Mouse (Mus musculus): ENCODE data around the gene Jund.

DNA sequence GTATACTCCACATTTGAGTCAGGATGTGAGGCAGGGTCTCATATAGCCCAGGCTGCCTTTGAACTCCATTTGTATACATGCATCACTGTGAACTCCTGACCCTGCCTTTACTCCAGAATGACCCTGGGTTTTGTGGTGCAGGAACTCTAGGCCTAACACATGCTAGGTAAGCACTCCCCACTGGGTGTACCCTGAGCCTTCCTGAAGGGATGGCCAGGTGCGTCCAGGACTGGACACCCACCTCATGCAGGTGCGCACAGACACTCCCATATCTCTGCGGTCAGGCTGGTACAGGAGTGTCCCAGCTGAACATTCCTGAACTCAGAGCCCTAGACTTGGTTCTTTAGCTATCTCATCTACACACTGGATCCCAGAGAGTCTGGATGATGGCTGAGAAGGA, 24.6 kb upstream of the Jund start:
- TF ChIP-seq CTCF (IDR thresholded peaks at IDR 0.05; ENCODE audit: low read depth, low read length) = no peak
- TF ChIP-seq POLR2A (IDR thresholded peaks at IDR 0.05; ENCODE audit: borderline replicate concordance, low read depth, low read length) = no peak

Measured in bone marrow macrophage, adult 2 months (primary cell).